Mouse (Mus musculus) right cerebral cortex, postnatal 25 days (tissue): ENCODE data around the gene Cebpb.

Experiments used
- DNase-seq: peaks from one replicate; pipeline ENCODE4 v3.0.0; 2022

Cebpb gene

GRCm38 (mm10) chr2:167723589-167724206 is 35.0 kb downstream of the Cebpb start:
- no peak for DNase-seq

GRCm38 (mm10) chr2:167725879-167726278 is 37.2 kb downstream of the Cebpb start:
- no peak for DNase-seq

- peak; percentile 30 for DNase-seq
These were observed 38.4 kb downstream of the Cebpb start for GRCm38 (mm10) chr2:167727161-167727560.

GRCm38 (mm10) chr2:167730036-167730435 is 41.3 kb downstream of the Cebpb start:
- no peak for DNase-seq

GRCm38 (mm10) chr2:167731149-167731548 is 42.4 kb downstream of the Cebpb start:
- DNase-seq: no peak

GRCm38 (mm10) chr2:167734861-167735260 is 46.1 kb downstream of the Cebpb start:
- DNase-seq: no peak

GRCm38 (mm10) chr2:167739030-167739429 is 50.3 kb downstream of the Cebpb start:
- no peak for DNase-seq
